Mouse (Mus musculus): ENCODE measurements around the gene Tuba1b.
"Not testable (repeated sequence)": the region's sequence is repeated elsewhere in the genome, so short reads cannot be mapped to it uniquely, and the experiment has no call there.

Gene Tuba1b

DNA sequence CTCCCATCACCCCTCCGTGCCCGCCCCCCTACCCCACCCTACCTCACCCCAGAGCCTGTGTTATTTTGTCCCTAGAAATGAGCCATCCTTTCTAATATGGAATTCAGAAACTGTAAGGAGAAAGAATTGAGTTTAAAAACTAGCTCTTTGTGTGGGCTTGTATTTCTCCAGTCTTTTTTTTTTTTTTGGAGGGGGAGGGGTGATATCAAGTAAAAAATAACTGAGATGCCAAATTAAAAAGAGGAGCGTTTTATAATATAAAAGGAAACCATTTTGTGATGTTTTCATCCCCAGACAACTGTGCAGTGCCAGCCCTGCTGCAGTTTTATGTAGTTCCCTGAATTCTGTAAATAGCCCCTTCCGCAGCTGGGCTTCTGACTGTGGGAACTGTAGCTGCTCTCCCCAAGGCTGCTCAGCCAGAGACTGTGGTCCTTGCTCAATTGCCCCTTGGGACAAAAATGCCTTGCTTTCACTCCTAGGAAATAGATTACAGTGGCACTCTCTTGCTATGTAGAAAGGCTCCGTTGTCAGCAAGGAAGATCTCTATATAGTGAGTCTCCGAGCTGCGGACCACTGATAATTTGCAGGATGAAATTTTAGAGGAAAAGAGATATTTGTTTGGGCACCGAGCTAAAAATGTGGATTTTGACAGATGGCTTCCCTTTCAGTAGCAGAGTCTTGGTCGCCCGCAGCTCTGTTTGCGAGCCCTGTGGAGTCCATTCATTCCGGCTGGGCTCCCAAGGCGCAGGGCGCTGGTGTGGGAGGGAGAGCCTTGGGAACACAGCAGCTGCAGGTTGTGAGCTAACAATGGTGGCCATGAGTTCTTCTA is 20.3 kb upstream of the Tuba1b start:
- peak; percentile 57 for DNase-seq (ENCODE audit: low read depth, low spot score)

DNA sequence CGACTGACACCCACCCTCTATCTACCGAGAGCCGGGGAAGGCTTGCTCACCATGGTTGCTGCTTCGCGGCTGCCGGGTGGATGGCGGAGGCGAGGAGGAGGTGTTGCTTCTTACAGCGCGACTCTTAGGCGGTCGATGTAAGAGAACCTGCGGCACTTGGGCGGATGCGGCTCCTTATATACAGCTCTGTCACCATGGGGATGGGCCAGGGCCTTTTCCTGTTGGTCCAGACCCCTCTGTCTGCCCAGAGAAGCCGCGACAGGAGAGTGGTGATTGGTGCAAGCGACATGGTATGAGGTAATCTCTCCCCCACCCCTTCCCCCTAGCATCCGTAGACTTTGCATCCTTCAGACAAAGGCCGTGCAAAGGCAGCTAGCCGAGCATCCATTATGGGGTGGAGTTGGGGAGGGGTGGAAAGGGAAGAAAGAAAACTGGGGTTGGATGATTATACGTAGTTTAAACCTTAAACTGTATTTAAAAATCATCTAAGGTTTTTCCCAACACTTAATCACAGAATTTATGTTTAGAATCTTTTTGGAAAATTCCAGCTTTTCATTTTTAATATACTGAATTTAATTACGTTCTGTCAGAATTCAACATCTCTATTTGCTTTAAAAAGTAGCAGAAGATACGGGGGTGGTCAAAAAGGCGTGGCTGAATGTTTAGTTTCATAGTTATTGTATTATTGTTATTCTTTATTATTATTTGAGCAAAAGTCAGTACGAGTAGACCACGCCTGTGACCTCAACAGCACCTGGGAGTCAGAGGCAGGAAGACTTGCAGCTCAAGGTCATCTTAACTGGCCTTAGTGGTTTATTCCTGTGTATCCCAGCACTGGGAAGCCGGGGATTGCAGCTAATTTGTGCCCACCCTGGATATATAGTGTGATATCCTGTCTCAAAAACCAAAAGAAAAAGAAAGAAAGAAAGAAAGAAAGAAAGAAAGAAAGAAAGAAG is 19.3 kb upstream of the Tuba1b start, which contains the start of the genes Gm49450 and Tuba1a:
Gm49450 (minus strand) TSS at position 151 of the 956 bp plus-strand sequence.
Tuba1a (minus strand) TSS at position 303 of the 956 bp plus-strand sequence.
- DNase-seq (ENCODE audit: low read depth, low spot score): peak; percentile 99

DNA sequence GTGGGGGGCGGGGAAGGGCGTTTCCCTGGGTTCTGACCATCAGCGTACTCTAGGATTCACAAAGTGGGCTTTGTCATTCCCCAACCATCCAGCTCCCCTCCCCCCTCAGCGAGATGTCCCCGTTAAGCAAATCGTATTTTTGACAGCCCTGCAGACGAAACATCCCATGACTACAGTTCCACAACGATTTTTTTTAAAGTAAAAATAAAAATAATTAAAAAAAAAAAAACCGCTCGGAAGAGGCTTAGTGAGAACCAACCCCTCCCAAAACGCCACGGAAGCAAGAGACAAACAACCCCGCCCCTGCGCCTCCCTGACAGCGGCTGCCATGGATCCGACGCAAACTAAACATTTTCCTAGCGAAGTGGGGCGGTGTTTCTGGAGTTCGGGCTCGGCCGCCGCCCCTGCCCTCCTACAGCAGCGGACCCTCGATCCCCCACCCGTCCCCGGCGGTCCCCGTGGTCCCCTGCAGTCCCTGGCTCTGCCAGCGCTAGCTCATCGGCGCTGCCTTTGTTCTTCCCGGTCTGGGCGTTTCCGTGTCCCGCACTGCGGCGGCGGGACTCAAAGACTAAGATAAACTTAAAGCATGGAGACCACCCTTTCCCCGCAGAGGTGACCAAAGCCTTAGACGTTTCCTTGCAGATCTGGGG is 18.5 kb upstream of the Tuba1b start:
- peak; percentile 89 for DNase-seq (ENCODE audit: low read depth, low spot score)

DNA sequence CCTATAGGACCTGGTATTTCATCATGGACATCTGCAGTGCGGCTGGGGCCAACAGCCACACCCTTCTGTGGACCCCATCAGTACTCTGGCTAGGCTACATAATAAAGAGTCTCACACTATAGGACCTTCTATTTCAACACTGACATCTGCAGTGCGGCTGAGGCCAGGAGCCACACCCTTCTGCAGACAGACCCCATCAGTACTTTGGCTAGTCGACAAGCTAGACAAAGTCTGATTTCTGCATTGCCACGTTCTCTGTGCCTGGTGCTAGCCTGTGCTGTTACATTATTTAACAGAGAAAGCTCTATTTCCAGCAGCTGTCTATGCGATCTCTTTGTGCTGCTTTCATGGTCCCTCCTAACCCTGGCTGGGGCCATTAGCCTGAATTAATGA is 17.7 kb upstream of the Tuba1b start:
- DNase-seq (ENCODE audit: low read depth, low spot score): peak; percentile 48

DNA sequence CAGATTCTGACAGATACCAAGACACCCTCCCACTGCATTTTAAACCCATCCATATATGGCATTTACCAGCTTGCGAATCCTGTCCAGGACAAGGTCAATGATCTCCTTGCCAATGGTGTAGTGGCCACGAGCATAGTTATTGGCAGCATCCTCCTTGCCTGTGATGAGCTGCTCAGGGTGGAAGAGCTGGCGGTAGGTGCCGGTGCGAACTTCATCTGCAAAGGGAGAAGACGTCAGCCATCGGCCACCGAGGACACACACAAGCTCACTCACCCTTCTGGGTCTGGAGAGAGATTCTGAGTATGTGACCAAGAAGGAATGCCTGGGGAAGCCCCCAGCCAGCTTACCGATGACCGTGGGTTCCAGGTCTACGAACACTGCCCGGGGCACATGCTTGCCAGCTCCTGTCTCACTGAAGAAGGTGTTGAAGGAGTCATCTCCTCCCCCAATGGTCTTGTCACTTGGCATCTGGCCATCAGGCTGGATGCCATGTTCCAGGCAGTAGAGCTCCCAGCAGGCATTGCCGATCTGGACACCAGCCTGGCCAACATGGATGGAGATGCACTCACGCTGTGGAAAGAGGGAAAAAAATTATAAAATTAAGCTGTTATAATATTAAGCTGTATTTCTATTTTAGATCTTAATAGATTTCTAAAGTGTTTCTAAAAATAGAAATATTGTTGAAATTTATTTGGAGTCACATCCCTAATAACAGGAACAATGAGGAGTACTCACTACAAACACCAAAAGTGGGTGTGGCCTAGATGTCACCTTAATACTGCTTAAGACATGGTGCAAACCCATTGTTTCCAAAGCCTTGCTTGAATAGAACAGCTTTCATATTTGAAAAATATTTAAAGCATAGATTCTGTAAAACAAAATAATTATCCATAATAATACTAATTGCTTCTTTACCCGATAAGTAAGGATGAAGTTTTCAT is 17.0 kb upstream of the Tuba1b start:
- not testable (repeated sequence) for DNase-seq (ENCODE audit: low read depth, low spot score)

DNA sequence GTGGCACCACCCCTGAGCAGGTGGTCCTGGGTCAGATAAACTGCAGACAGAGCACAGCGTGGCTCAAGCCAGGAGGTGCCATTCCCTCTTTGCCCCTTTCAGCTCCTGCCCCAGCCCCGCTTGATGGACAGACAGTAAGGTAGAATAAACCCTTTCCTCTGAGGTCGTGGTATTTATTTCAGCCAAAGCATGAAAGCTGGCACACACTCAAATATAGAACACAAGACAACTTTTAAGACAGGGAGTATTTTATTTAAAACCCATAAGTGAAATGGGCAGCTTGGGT is 15.2 kb upstream of the Tuba1b start:
- no peak for DNase-seq (ENCODE audit: low read depth, low spot score)

DNA sequence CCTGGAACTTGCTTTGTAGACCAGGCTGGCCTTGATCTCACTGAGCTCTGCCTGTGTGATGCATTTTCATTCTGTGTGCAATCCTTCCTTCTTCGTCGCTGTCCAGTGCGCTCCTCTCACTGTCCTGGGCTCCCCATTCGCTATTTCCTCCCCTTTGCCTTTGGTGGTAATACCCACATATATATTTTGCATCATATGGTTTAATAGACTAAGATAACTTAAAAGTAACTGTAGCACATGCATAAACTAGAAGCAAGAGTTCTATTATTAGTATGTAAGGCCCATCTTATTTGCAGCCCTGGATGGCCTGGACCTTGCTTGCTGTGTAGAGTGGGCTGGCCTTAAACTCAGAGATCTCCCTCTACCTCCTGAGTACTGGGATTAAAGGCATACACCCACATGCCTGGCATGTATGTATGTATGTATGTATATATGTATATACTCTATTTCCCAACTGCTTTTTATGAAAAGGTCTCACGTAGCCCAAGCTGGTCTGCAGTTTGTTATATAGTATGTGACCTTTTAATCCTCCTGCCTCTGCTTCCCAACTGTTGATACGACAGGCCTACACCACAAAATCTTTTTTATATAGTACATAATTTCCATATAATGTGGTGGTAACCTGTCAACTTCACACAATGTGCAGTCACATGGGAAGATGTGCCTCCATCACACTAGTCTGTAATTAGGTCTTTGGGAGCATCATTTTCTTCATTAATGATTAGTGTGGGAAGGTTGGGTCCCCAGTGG is 14.7 kb upstream of the Tuba1b start:
- no peak for DNase-seq (ENCODE audit: low read depth, low spot score)

DNA sequence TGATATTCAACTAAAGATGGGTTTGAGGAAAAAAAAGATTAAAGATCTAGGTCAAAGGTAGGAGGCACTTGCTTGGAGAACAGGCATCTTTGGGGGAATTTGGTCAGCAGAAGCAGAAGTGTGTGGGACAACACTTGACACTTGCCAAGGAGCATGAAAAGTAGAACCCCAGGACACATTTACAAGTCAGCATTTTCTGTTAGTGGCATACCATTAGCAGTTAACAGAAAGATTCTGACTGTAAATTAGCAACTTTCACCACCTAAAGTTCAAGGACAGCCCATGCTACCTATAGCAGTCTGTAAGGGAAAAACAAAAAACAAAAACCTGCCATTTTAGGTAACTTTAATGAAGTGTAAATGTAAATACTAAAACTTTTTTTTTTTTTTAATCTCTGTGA is 14.0 kb upstream of the Tuba1b start:
- DNase-seq (ENCODE audit: low read depth, low spot score): no peak

DNA sequence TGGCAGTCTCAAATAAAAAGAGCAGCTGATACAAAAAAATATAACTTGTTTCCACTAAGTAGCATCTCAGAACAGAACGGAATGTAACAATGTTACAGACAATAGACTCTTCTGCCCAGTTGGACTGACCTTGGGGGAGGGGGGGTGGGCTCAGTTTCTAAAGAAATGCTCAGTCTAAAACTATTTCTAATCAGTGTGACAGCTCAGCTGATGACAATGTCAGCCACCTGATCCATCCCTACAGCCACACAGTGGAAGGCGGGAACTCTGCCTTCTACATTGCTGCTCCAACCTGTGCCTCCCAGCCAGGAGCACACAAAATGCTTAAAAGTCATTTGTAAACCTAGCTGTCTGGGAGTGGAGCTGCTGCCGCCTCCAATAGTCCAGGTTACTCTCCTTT is 13.5 kb upstream of the Tuba1b start:
- no peak for DNase-seq (ENCODE audit: low read depth, low spot score)

DNA sequence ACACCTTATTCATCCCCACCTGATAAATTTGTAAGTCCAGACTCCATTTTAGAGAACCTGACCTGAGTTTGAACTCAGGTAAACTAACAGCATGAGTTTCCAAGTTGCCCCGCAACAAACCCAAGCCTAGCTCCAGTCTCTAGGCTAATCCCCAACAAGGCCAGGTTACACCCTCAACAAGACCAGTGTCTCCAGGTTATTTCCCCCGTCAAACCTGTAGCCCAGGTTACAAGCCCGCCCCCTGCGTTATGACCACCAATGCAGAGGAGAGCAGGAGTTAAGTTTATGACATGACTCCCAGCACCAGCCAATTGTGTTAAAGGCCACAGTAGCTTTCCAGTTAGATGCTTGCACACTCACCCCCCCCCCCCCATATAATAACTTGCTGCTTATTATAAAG is 8.8 kb upstream of the Tuba1b start:
- no peak for DNase-seq (ENCODE audit: low read depth, low spot score)

DNA sequence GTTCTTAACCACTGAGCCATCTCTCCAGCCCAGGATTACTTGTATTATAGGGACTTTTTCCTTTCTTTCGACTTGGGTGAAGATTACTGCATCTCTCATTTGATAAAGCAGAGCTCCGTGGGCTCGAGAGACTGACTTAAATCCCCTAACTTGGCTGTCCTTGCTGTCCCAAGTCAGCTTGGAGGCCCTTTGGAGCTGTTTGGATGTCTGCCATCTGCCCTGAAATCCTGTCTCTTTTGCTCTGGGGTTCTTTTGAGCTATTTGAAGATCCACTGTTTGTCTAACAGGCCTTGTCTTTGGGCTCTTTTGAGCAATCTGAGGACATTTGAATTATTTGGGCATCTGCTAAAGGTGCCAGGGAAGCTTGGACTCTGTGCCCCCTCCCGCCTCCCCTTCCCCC is 7.7 kb upstream of the Tuba1b start:
- DNase-seq (ENCODE audit: low read depth, low spot score): no peak

DNA sequence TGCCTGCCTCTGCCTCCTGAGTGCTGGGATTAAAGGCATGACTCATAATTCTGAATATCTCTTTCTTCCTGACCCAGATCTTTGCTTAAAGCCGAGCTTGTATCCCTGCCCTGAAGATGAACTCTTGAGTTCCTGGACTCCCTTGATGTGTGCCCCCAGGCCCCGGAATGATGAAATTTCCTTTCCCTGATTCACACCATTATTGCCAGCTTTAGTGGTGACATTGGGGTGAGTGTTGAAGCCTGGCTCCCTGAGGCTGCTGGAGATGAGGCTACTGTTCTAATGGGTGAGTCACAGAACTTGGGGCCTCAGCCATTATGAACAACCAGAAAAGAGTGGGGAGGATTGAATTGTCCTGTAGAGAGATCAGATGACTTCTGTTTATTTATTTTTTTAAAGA is 7.2 kb upstream of the Tuba1b start:
- DNase-seq (ENCODE audit: low read depth, low spot score): no peak

DNA sequence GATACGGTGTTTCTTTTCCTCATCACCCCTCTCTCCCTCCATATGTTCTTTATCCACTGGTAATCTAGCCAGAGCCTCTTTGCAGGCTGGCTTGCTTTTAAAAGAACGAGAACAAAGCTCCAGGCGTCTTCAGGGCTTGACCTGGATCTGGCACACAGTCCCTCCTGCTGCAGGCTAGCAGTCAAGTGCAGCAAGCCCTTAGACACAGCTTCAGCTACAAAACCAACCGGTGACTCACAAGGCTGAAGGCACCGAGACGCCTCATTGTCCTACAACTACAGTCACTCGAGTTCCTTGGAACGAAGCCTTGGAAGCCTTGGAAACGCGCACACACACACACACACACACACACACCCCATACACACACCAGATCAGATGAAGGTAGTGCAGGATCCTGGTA is 6.5 kb upstream of the Tuba1b start:
- DNase-seq (ENCODE audit: low read depth, low spot score): no peak

DNA sequence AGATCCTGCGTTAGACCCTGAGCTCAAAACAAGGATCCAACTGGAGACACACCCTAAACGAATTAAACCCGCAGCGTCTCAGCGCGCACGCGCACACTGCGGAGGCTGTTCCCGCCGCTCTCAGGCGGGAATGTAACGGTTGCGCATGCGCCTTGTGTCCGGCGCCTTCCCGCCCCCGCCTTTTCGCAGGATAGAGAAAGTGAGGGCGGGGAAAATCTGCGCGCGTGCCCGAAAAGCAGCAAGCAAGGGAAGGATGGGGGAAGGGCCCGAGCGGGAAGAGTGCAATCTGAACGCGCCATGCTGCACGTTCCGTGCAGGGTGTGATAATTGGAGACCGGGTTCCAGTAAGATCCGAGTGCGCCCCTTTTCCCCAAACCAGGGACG is 540 bp downstream of the Tuba1b start:
- DNase-seq (ENCODE audit: low read depth, low spot score): peak; percentile 98

DNA sequence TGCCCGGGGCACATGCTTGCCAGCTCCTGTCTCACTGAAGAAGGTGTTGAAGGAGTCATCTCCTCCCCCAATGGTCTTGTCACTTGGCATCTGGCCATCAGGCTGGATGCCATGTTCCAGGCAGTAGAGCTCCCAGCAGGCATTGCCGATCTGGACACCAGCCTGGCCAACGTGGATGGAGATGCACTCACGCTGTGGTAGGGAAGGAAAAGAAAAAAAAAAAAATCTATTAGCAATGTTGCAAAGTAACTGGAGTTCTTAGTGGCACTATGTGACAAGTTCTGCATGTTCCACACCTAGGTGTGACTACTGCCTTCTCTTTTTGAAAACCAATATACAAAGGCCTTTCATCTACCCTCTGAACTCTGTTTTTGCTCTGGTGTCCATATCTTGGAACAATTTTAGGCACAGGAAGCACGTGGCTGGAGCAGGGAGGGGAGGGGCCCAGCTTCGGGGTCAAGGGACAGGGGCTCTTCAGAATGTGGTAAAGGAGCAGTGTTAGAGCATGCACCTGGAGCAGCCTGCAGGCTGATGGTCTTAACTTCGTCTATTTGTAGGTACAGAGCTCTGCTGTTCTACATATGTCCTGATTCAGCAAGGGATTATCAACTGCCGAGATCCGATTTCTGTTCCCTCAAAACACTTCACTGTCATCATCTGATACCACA is 1.2 kb downstream of the Tuba1b start:
- DNase-seq (ENCODE audit: low read depth, low spot score): not testable (repeated sequence)

DNA sequence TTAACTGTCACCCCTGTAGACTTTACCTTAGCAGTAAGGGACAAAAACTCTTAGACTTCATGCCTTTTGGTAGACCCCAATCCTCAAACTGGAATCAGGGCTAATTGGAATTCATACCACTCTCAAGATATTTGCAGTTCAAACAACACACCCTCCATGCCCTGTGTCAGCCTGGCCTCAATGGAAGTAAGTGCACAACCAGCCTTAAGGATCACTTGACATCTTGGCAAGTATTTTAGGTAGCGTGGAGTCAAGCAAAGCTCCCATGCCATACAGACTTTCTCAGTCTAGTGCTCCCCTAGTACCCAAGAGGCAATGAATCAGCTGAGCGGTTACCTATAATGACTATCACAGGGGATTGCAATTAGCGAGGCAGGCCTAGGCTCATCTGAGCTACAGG is 3.4 kb downstream of the Tuba1b start:
- DNase-seq (ENCODE audit: low read depth, low spot score): no peak

DNA sequence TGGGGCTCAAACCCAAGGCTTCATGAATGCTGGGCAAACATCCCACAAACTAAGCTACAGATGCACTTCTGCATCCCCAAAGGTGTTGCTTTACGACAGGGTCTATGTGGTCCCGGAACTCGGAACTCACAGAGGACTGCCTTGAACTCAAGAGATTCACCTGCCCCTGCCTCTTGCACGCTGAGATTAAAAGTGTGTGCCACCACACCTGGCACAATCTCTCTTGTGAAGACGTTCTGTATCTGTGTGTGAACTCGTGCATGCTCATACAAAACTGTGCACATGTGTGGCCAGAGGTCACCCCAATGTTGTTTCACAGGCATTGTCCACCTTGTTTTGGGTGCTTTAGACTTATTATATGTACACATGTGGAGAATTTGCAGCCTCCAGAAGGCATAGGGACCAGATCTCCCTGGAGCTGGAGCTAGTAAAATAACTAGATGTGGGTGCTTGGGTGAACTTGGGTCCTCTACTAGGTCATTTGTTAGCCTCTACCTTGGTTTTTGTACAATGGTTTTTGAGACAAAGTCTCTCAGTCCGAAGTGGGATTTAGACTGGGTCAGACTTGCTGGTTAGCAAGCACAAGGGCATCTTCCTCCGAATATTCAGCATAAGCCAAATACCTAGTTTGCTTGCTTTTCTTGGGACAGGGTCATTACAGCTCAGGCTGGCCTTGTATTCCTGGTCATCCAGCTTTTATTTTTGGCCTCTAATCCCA is 4.2 kb downstream of the Tuba1b start:
- no peak for DNase-seq (ENCODE audit: low read depth, low spot score)

DNA sequence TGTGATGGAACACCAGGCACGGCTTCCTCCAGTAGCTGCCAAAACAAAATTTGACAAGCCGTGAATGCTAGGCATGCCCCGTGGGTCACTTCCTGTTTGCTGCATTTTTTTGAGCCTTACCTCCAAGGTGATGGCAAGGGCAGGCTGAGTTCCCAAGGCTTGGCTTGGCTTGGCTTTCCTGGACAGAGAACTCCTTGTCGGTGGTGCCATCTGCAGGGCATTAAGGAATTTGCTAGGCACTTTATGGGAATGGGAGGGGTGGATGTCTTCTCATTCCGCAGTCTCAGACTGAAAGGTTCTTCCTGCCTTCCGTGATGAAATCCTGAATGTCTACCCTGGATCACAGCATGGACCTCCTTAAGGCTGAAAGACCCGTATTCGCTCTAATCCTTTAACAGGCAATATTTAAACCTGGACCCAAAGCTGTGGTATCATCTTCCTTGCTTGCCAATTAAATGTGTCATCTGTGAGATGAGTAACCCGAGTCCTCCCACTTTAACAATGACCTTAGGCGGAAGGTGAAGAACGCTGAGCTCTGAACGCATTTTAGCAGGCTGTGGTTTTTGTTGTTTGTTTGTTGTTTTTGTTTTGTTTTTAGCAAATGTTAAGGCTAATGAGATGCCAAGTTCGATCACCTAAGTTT is 5.6 kb downstream of the Tuba1b start:
- DNase-seq (ENCODE audit: low read depth, low spot score): peak; percentile 80

DNA sequence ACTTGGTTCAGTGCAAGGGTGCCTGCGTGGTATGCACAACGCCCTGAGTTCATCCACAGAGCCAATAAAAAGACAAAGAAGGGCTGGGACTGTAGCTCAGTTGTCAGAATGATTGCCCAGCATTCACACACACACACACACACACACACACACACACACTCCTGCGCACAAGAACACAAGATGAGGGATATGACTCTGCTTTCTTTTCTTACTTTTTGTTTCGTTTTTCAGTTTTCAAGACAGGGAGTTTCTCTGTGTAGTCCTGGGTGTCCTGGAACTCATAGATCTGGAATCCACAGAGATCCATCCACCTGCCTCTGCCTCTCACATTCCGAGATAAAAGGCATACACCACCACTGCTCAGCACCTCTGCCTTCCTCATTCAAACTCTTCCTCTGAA is 6.8 kb downstream of the Tuba1b start:
- no peak for DNase-seq (ENCODE audit: low read depth, low spot score)
